Mouse (Mus musculus) left cerebral cortex, adult 2 months (tissue): ENCODE results near the gene Sar1a. TPM values are rescaled to one million over a fixed set of nuclear protein-coding genes. Genes with fewer than 3 reads are reported as not detected.

Experiments used
- DNase-seq, 2 experiments: peaks; one replicate each; pipeline ENCODE4 v3.0.0; 2021 to 2022; ENCODE audit warnings: low spot score in 2 of 2, mixed read lengths in 1 of 2; ENCODE audit errors: extremely low spot score in 1 of 2
- H3K27ac ChIP-seq: fragments of 200-600 bp; 2 replicates; pipeline ENCODE4 v1.8.1; 2022
- H3K4me3 ChIP-seq: fragments of 200-600 bp; 2 replicates; pipeline ENCODE4 v1.8.1; 2022
- CTCF ChIP-seq: fragments of 200-600 bp; IDR thresholded peaks from 2 replicates; pipeline ENCODE4 v1.8.1; 2022; ENCODE audit warnings: antibody characterized with exemption, mild to moderate bottlenecking, moderate library complexity
- intact Hi-C: fragments of 180-260 bp; cut with DNase I; formaldehyde crosslinking; loops from one replicate; pipeline ENCODE4 v1.15.1; 2025
- total RNA-seq, 2 experiments: library from RNA; stranded (reverse); gene quantifications; 2 replicates each; pipeline ENCODE4 v1.2.3; 2021

The Sar1a gene
- total RNA-seq, 2 experiments from 2014 or later, result 122 to 126 TPM

GRCm38 (mm10) chr10:61741873-61742272 lies 61.8 kb downstream of the Sar1a start:
- TF ChIP-seq CTCF, result no peak; the same call in none of the 2 replicates
- Histone ChIP-seq H3K27ac (no peak overlapping the region), H3K4me3 (no peak overlapping the region)
- DNase-seq, result no peak
- intact Hi-C loops, result no loop called here

GRCm38 (mm10) chr10:61742336-61742735 lies 62.2 kb downstream of the Sar1a start:
- Histone ChIP-seq H3K4me3 (no peak overlapping the region), H3K27ac (no peak overlapping the region)
- intact Hi-C loops, result no loop called here
- TF ChIP-seq CTCF, result no peak
- no peak for DNase-seq

Other genes with a start within 250 kb of the Sar1a start
- gene Eif4ebp2, start 227.6 kb upstream of the Sar1a start, total RNA-seq, result 10 to 100 TPM; 45.2 to 47.5 TPM
- 10 to 100 TPM; 17.6 to 18.2 TPM for gene Lrrc20, start 204.5 kb upstream of the Sar1a start, total RNA-seq
- gene Npffr1, start 84.8 kb upstream of the Sar1a start, total RNA-seq, result 1 to 10 TPM; 1.9 to 2.2 TPM
- 100 to 1,000 TPM; 100 to 115 TPM for gene Ppa1, start 31.7 kb upstream of the Sar1a start, total RNA-seq
- 10 to 100 TPM; 22.7 to 23.3 TPM for gene Tysnd1, start 15.2 kb downstream of the Sar1a start, total RNA-seq
- gene Aifm2, start 35.0 kb downstream of the Sar1a start, total RNA-seq, result 10 to 100 TPM in 1 of 2 experiments, 1 to 10 TPM in 1; 6.7 to 10.3 TPM
- 10 to 100 TPM; 22.7 to 23.8 TPM for gene H2afy2, start 103.8 kb downstream of the Sar1a start, total RNA-seq